Mouse (Mus musculus) MEL (cell line): ENCODE measurements around the gene Lrrc20. TPM values are rescaled to one million over a fixed set of nuclear protein-coding genes. Genes with fewer than 3 reads are reported as not detected.

Experiments
- DNase-seq: peaks from one replicate; pipeline ENCODE4 v3.0.0; 2011; ENCODE audit warnings: low read depth, low spot score
- H3K27ac ChIP-seq: 2 replicates; pipeline ENCODE4 v1.5.1; 2012; ENCODE audit warnings: low read depth, mild to moderate bottlenecking, control low read depth, low read length, moderate library complexity; ENCODE audit not compliant: control insufficient read depth
- H3K27me3 ChIP-seq, 2 experiments: fragments of 150-350 bp in 1 of 2; sonication (generic) in 1 of 2; 2 replicates each; pipeline ENCODE4 v1.6.1; 2012; ENCODE audit warnings: low read length in 2 of 2, mild to moderate bottlenecking in 2 of 2, improper control_type of control experiment in 1 of 2, moderate library complexity in 1 of 2; ENCODE audit not compliant: insufficient read depth in 2 of 2, control insufficient read depth in 1 of 2
- H3K36me3 ChIP-seq, 2 experiments: 2 replicates each; pipeline ENCODE4 v1.6.1; 2012 to 2014; ENCODE audit warnings: low read length in 2 of 2, improper control_type of control experiment in 1 of 2, inconsistent platforms in 1 of 2, mild to moderate bottlenecking in 1 of 2; ENCODE audit not compliant: insufficient read depth in 2 of 2, control insufficient read depth in 1 of 2
- H3K4me1 ChIP-seq, 2 experiments: fragments of 150-350 bp in 1 of 2; sonication (generic) in 1 of 2; 2 replicates each; pipeline ENCODE4 v1.6.1; 2012; ENCODE audit warnings: low read length in 2 of 2, improper control_type of control experiment in 1 of 2, mild to moderate bottlenecking in 1 of 2; ENCODE audit not compliant: insufficient read depth in 2 of 2, control insufficient read depth in 1 of 2
- H3K4me3 ChIP-seq, 2 experiments: fragments of 150-350 bp in 1 of 2; sonication (generic) in 1 of 2; 2 replicates each; pipeline ENCODE4 v1.5.1; 2012; ENCODE audit warnings: low read depth in 2 of 2, low read length in 2 of 2, mild to moderate bottlenecking in 2 of 2, moderate library complexity in 2 of 2, control low read depth in 1 of 2, improper control_type of control experiment in 1 of 2; ENCODE audit not compliant: control insufficient read depth in 1 of 2, insufficient read depth in 1 of 2
- H3K79me2 ChIP-seq: 2 replicates; pipeline ENCODE4 v1.6.1; 2012; ENCODE audit warnings: mild to moderate bottlenecking, low read length, moderate library complexity; ENCODE audit not compliant: control insufficient read depth, poor library complexity, insufficient read depth
- H3K9ac ChIP-seq: 2 replicates; pipeline ENCODE4 v1.6.1; 2012; ENCODE audit warnings: low read depth, mild to moderate bottlenecking, control low read depth, low read length, moderate library complexity; ENCODE audit not compliant: control insufficient read depth, poor library complexity, severe bottlenecking
- H3K9me3 ChIP-seq: fragments of 150-350 bp; sonication (generic); replicated peaks from 2 replicates; pipeline ENCODE4 v1.6.1; 2012; ENCODE audit warnings: mild to moderate bottlenecking, low read length, improper control_type of control experiment, moderate library complexity; ENCODE audit not compliant: insufficient read depth
- CTCF ChIP-seq, 3 experiments: IDR thresholded peaks in 2 of 3; conservative IDR thresholded peaks in 1 of 3; 2 replicates each; pipeline ENCODE4 v1.5.1; 2011 to 2012; ENCODE audit warnings: low read length in 3 of 3, low read depth in 2 of 3, mild to moderate bottlenecking in 2 of 3, improper control_type of control experiment in 1 of 3, inconsistent platforms in 1 of 3, mixed read lengths in 1 of 3, moderate library complexity in 1 of 3; ENCODE audit not compliant: control insufficient read depth in 1 of 3, insufficient read depth in 1 of 3, poor library complexity in 1 of 3, severe bottlenecking in 1 of 3
- ELF1 ChIP-seq: IDR thresholded peaks from 2 replicates; pipeline ENCODE4 v1.6.1; 2014; ENCODE audit warnings: low read depth, mild to moderate bottlenecking, inconsistent platforms, low read length, improper control_type of control experiment, moderate library complexity
- EP300 ChIP-seq, 2 experiments: IDR thresholded peaks; 2 replicates each; pipeline ENCODE4 v1.6.1; 2011; ENCODE audit warnings: improper control_type of control experiment in 2 of 2, low read length in 2 of 2, low read depth in 1 of 2, mild to moderate bottlenecking in 1 of 2
- ETS1 ChIP-seq: IDR thresholded peaks from 2 replicates; pipeline ENCODE4 v1.6.1; 2012; ENCODE audit warnings: low read depth, mild to moderate bottlenecking, inconsistent platforms, low read length, improper control_type of control experiment, moderate library complexity
- JUND ChIP-seq: IDR thresholded peaks from 2 replicates; pipeline ENCODE4 v1.6.1; 2011; ENCODE audit warnings: low read depth, mild to moderate bottlenecking, improper control_type of control experiment, low read length
- KAT2A ChIP-seq: conservative IDR thresholded peaks from 2 replicates; pipeline ENCODE4 v1.6.1; 2012; ENCODE audit warnings: low read depth, low read length, improper control_type of control experiment, inconsistent platforms
- MAFK ChIP-seq: IDR thresholded peaks from 2 replicates; pipeline ENCODE4 v1.6.1; 2011; ENCODE audit warnings: low read depth, mild to moderate bottlenecking, low read length, improper control_type of control experiment, borderline replicate concordance
- MEF2A ChIP-seq: IDR thresholded peaks from 2 replicates; pipeline ENCODE4 v1.6.1; 2014; ENCODE audit warnings: low read depth, mild to moderate bottlenecking, inconsistent platforms, low read length, improper control_type of control experiment; ENCODE audit not compliant: poor library complexity, insufficient replicate concordance, severe bottlenecking; ENCODE audit errors: extremely low read depth
- MYC ChIP-seq: IDR thresholded peaks from 2 replicates; pipeline ENCODE4 v1.6.1; 2011; ENCODE audit warnings: low read depth, mild to moderate bottlenecking, low read length, improper control_type of control experiment, moderate library complexity
- NRF1 ChIP-seq: IDR thresholded peaks from 2 replicates; pipeline ENCODE4 v1.6.1; 2014; ENCODE audit warnings: low read depth, mild to moderate bottlenecking, inconsistent platforms, low read length, improper control_type of control experiment, moderate library complexity; ENCODE audit not compliant: poor library complexity, insufficient read depth, severe bottlenecking
- POLR2A ChIP-seq, 2 experiments: IDR thresholded peaks; 2 replicates each; pipeline ENCODE4 v1.6.1; 2011 to 2012; ENCODE audit warnings: low read length in 2 of 2, mild to moderate bottlenecking in 2 of 2, control low read depth in 1 of 2, improper control_type of control experiment in 1 of 2, low read depth in 1 of 2, moderate library complexity in 1 of 2; ENCODE audit not compliant: control insufficient read depth in 1 of 2, insufficient read depth in 1 of 2, poor library complexity in 1 of 2
- RCOR1 ChIP-seq: IDR thresholded peaks from 2 replicates; pipeline ENCODE4 v1.6.1; 2012; ENCODE audit warnings: low read depth, mild to moderate bottlenecking, inconsistent platforms, low read length, improper control_type of control experiment
- SIN3A ChIP-seq: IDR thresholded peaks from 2 replicates; pipeline ENCODE4 v1.6.1; 2012; ENCODE audit warnings: low read length, improper control_type of control experiment, inconsistent platforms
- SMC3 ChIP-seq: IDR thresholded peaks from 2 replicates; pipeline ENCODE4 v1.6.1; 2011; ENCODE audit warnings: low read depth, low read length, improper control_type of control experiment
- TCF12 ChIP-seq: IDR thresholded peaks from 2 replicates; pipeline ENCODE4 v1.6.1; 2014; ENCODE audit warnings: low read depth, mild to moderate bottlenecking, inconsistent platforms, low read length, improper control_type of control experiment, moderate library complexity
- USF1 ChIP-seq: IDR thresholded peaks from 2 replicates; pipeline ENCODE4 v1.6.1; 2014; ENCODE audit warnings: low read depth, mild to moderate bottlenecking, inconsistent platforms, low read length, improper control_type of control experiment, moderate library complexity
- ZC3H11A ChIP-seq: IDR thresholded peaks from 2 replicates; pipeline ENCODE4 v1.6.1; 2012; ENCODE audit warnings: low read depth, mild to moderate bottlenecking, inconsistent platforms, low read length, improper control_type of control experiment
- ZKSCAN1 ChIP-seq: IDR thresholded peaks from 2 replicates; pipeline ENCODE4 v1.6.1; 2012; ENCODE audit warnings: low read depth, mild to moderate bottlenecking, inconsistent platforms, low read length, improper control_type of control experiment, moderate library complexity
- ZNF384 ChIP-seq: IDR thresholded peaks from 2 replicates; pipeline ENCODE4 v1.6.1; 2012; ENCODE audit warnings: low read depth, mild to moderate bottlenecking, inconsistent platforms, low read length, improper control_type of control experiment
- polyA plus RNA-seq, 2 experiments: library from polyadenylated mRNA; stranded (reverse) in 1 of 2; unstranded in 1 of 2; fragments of >175 nt in 1 of 2; fragments of >200 nt in 1 of 2; gene quantifications; 2 replicates each; pipeline versions ENCODE4 v1.2.1 to v1.2.4; 2012; ENCODE audit warnings: low replicate concordance in 2 of 2, low read depth in 1 of 2; ENCODE audit not compliant: insufficient read length in 2 of 2, insufficient read depth in 1 of 2, missing spikeins in 1 of 2
- total RNA-seq: library from RNA; depleted of rRNA; stranded (reverse); fragments of 300-350 nt; gene quantifications from 2 replicates; pipeline ENCODE4 v1.2.3, GENCODE M21; 2012

Lrrc20 gene
- total and polyA plus RNA-seq, 3 experiments, result 7.6 to 14.7 TPM; not detected in 1

- H3K9ac ChIP-seq, result no peak overlapping the region
- DNase-seq, result peak; percentile 59
- H3K36me3 ChIP-seq, result peaks cover 0 to 22% of the 10 kb centered on the region in 2 experiments; a peak in 2 of 4 replicates
These were observed 58.9 kb downstream of the Lrrc20 start for GRCm38 (mm10) chr10:61534371-61535101.

GRCm38 (mm10) chr10:61535441-61535840 lies 59.8 kb downstream of the Lrrc20 start:
- no peaks in the 10 kb centered on the region for H3K9me3 ChIP-seq

More at GRCm38 (mm10) chr10:61534371-61535101, 58.9 kb downstream of the Lrrc20 start:
- H3K4me1 ChIP-seq, result peaks cover 10 to 30% of the 10 kb centered on the region in 2 experiments
- no peaks in the 10 kb centered on the region for H3K9me3 ChIP-seq
- no peaks in the 10 kb centered on the region for H3K27me3 ChIP-seq
- H3K79me2 ChIP-seq, result no peaks in the 10 kb centered on the region
- TF ChIP-seq RCOR1 (0 out of 2 replicates have a peak, but pooled peaks have one; percentile 25), ZC3H11A (no peak), ETS1 (0 out of 2 replicates have a peak, but pooled peaks have one; percentile 38)
- TF ChIP-seq, all 39 proteins: peak for 2
- Histone ChIP-seq H3K4me3 (no peak overlapping the region), H3K27ac (no peak overlapping the region)

GRCm38 (mm10) chr10:61536130-61537035 lies 60.8 kb downstream of the Lrrc20 start:
- DNase-seq, result peak; percentile 97
- Histone ChIP-seq H3K27ac (peak overlapping the region; percentile 93), H3K4me3 (peak overlapping the region; percentile 47 to 56), H3K36me3 (peaks cover 0 to 22% of the 10 kb centered on the region in 2 experiments; a peak in 2 of 4 replicates), H3K27me3 (no peaks in the 10 kb centered on the region), H3K9me3 (no peaks in the 10 kb centered on the region), H3K79me2 (no peaks in the 10 kb centered on the region), H3K4me1 (peaks cover 10 to 30% of the 10 kb centered on the region in 2 experiments), H3K9ac (peak overlapping the region; percentile 58)
- TF ChIP-seq TCF12 (peak; percentile 76), ZNF384 (no peak), JUND (no peak), SMC3 (no peak), CTCF (IDR thresholded peaks at IDR 0.05 in 2 of 3, conservative IDR thresholded peaks at IDR 0.05 in 1 of 3; ENCODE audit: control insufficient read depth in 1 of 3, insufficient read depth in 1 of 3, low read depth in 2 of 3, low read length in 3 of 3, poor library complexity in 1 of 3, severe bottlenecking in 1 of 3) (no peak), KAT2A (no peak; the same call in 1 of the 2 replicates), MEF2A (no peak), EP300 (IDR thresholded peaks at IDR 0.05; ENCODE audit: low read depth in 1 of 2, low read length in 2 of 2) (peak; percentile 69 to 81), USF1 (peak; percentile 31), ETS1 (peak; percentile 95), MYC (no peak), ZKSCAN1 (0 out of 2 replicates have a peak, but pooled peaks have one; percentile 41), MAFK (no peak), NRF1 (0 out of 2 replicates have a peak, but pooled peaks have one; percentile 2), SIN3A (peak; percentile 86)

More at GRCm38 (mm10) chr10:61535441-61535840, 59.8 kb downstream of the Lrrc20 start:
- Histone ChIP-seq H3K79me2 (no peaks in the 10 kb centered on the region), H3K9ac (no peak overlapping the region), H3K27me3 (no peaks in the 10 kb centered on the region), H3K4me1 (peaks cover 10 to 30% of the 10 kb centered on the region in 2 experiments), H3K4me3 (no peak overlapping the region), H3K27ac (peak overlapping the region; percentile 80; the same call in 1 of the 2 replicates), H3K36me3 (peaks cover 0 to 22% of the 10 kb centered on the region in 2 experiments; a peak in 2 of 4 replicates)
- peak; percentile 34 for DNase-seq
- TF ChIP-seq KAT2A (no peak), NRF1 (no peak), ELF1 (no peak), ZC3H11A (no peak), POLR2A (IDR thresholded peaks at IDR 0.05; ENCODE audit: control insufficient read depth in 1 of 2, insufficient read depth in 1 of 2, low read depth in 1 of 2, low read length in 2 of 2, poor library complexity in 1 of 2) (no peak)
